Mouse (Mus musculus) forebrain, embryonic 11.5 days (tissue): ENCODE measurements at regions not wholly inside any gene's neighbourhood (a gene's known extent, or its start where the extent isn't known, plus 50 kb on each side); places are given as distances from the start of the nearest gene placed in this dataset.

Experiments used
- ATAC-seq: fragments of 200-750 bp; cut with Nextera tagmentation; replicated peaks from 2 replicates; pipeline ENCODE4 v1.8.0; 2017; ENCODE audit warnings: moderate TSS enrichment; ENCODE audit not compliant: low FRiP score
- DNase-seq: peaks from one replicate; pipeline ENCODE4 v3.0.0-alpha.2; 2017; ENCODE audit warnings: low spot score
- H3K27ac ChIP-seq: fragments of 300-500 bp; sonication (generic); 2 replicates; pipeline ENCODE4 v1.5.1; 2014; ENCODE audit warnings: low read depth, low read length
- H3K27me3 ChIP-seq: fragments of 300-500 bp; sonication (generic); 2 replicates; pipeline ENCODE4 v1.6.1; 2014; ENCODE audit warnings: mild to moderate bottlenecking, low read length, mixed read lengths; ENCODE audit not compliant: control insufficient read depth, insufficient read depth
- H3K36me3 ChIP-seq: fragments of 300-500 bp; sonication (generic); 2 replicates; pipeline ENCODE4 v1.6.1; 2014; ENCODE audit warnings: mild to moderate bottlenecking, low read length, moderate library complexity, mixed read lengths; ENCODE audit not compliant: control insufficient read depth, insufficient read depth
- H3K4me1 ChIP-seq: fragments of 300-500 bp; sonication (generic); replicated peaks from 2 replicates; pipeline ENCODE4 v1.6.1; 2014; ENCODE audit warnings: low read length, mixed read lengths; ENCODE audit not compliant: control insufficient read depth, insufficient read depth
- H3K4me2 ChIP-seq: fragments of 300-500 bp; sonication (generic); 2 replicates; pipeline ENCODE4 v1.6.1; 2014; ENCODE audit warnings: low read depth, mild to moderate bottlenecking, low read length, moderate library complexity, mixed read lengths; ENCODE audit not compliant: severe bottlenecking
- H3K4me3 ChIP-seq: fragments of 300-500 bp; sonication (generic); 2 replicates; pipeline ENCODE4 v1.5.1; 2014; ENCODE audit warnings: low read depth, low read length
- H3K9ac ChIP-seq: fragments of 300-500 bp; sonication (generic); 2 replicates; pipeline ENCODE4 v1.6.1; 2014; ENCODE audit warnings: low read length
- H3K9me3 ChIP-seq: fragments of 300-500 bp; sonication (generic); 2 replicates; pipeline ENCODE4 v1.6.1; 2016; ENCODE audit warnings: low read length, mixed read lengths; ENCODE audit not compliant: control insufficient read depth
- WGBS: fragments of 180-500 bp; shearing (Covaris S2); extraction: QIAGEN DNeasy Blood & Tissue Kit; methylation state at CpG from one replicate; pipeline ENCODE4 v1.1.7; 2014; 5-methylcytosine and 5-hydroxymethylcytosine counted together

- H3K4me1 ChIP-seq: peaks cover 6% of the 10 kb centered on the region; the same call in 1 of the 2 replicates
- H3K27ac ChIP-seq: no peak overlapping the region
- DNase-seq: no peak
- no peak for ATAC-seq
- H3K9me3 ChIP-seq: no peaks in the 10 kb centered on the region
- no peak overlapping the region for H3K4me3 ChIP-seq
- 80% methylated on average over 3 of the region's 3 CpGs for WGBS
- H3K4me2 ChIP-seq: no peak overlapping the region
- no peaks in the 10 kb centered on the region for H3K27me3 ChIP-seq
- H3K9ac ChIP-seq: no peak overlapping the region
- H3K36me3 ChIP-seq: no peaks in the 10 kb centered on the region
Measured at GRCm38 (mm10) chr11:6902991-6903390, 65.5 kb upstream of the Gm11983 start.

- Histone ChIP-seq H3K9me3 (no peaks in the 10 kb centered on the region), H3K9ac (no peak overlapping the region), H3K27me3 (no peaks in the 10 kb centered on the region), H3K36me3 (no peaks in the 10 kb centered on the region), H3K4me2 (no peak overlapping the region), H3K27ac (no peak overlapping the region), H3K4me3 (no peak overlapping the region), H3K4me1 (peaks cover 6% of the 10 kb centered on the region; the same call in 1 of the 2 replicates)
- no peak for DNase-seq
- ATAC-seq: no peak
- 88% methylated on average over 3 of the region's 3 CpGs for WGBS
Measured at GRCm38 (mm10) chr11:6902271-6902670, 64.8 kb upstream of the Gm11983 start.

GRCm38 (mm10) chr11:6900769-6901481, 63.5 kb upstream of the Gm11983 start:
- no peaks in the 10 kb centered on the region for H3K9me3 ChIP-seq
- H3K9ac ChIP-seq: no peak overlapping the region
- H3K36me3 ChIP-seq: no peaks in the 10 kb centered on the region
- H3K4me3 ChIP-seq: no peak overlapping the region
- WGBS: 25% methylated on average over 11 of the region's 11 CpGs
- peaks cover 6% of the 10 kb centered on the region; the same call in 1 of the 2 replicates for H3K4me1 ChIP-seq
- DNase-seq (no peak), ATAC-seq (peak; percentile 79)
- no peaks in the 10 kb centered on the region for H3K27me3 ChIP-seq
- H3K27ac ChIP-seq: peak overlapping the region; percentile 53; the same call in 1 of the 2 replicates
- no peak overlapping the region for H3K4me2 ChIP-seq

- ATAC-seq: peak; percentile 37; the same call in 1 of the 2 replicates
- WGBS: 32% methylated on average over 12 of the region's 12 CpGs
- H3K9me3 ChIP-seq: no peaks in the 10 kb centered on the region
- H3K4me3 ChIP-seq: no peak overlapping the region
- peak overlapping the region; percentile 53; the same call in 1 of the 2 replicates for H3K27ac ChIP-seq
- H3K4me1 ChIP-seq: peaks cover 6% of the 10 kb centered on the region; the same call in 1 of the 2 replicates
- no peak overlapping the region for H3K4me2 ChIP-seq
- no peaks in the 10 kb centered on the region for H3K36me3 ChIP-seq
- H3K27me3 ChIP-seq: no peaks in the 10 kb centered on the region
- no peak for DNase-seq
- H3K9ac ChIP-seq: no peak overlapping the region
Measured at GRCm38 (mm10) chr11:6900357-6900756, 62.9 kb upstream of the Gm11983 start.

- no peak overlapping the region for H3K4me3 ChIP-seq
- no peak overlapping the region for H3K27ac ChIP-seq
- no peaks in the 10 kb centered on the region for H3K27me3 ChIP-seq
- no peak overlapping the region for H3K9ac ChIP-seq
- WGBS: 84% methylated on average over 13 of the region's 13 CpGs
- H3K36me3 ChIP-seq: no peaks in the 10 kb centered on the region
- DNase-seq (no peak), ATAC-seq (no peak; the same call in 1 of the 2 replicates)
- H3K9me3 ChIP-seq: no peaks in the 10 kb centered on the region
- H3K4me2 ChIP-seq: no peak overlapping the region
- peaks cover 6% of the 10 kb centered on the region; the same call in 1 of the 2 replicates for H3K4me1 ChIP-seq
Measured at GRCm38 (mm10) chr11:6899271-6900005, 62.0 kb upstream of the Gm11983 start.

- WGBS: 92% methylated on average over 5 of the region's 5 CpGs
- no peak overlapping the region for H3K9ac ChIP-seq
- DNase-seq (no peak), ATAC-seq (no peak)
- H3K4me2 ChIP-seq: no peak overlapping the region
- H3K27me3 ChIP-seq: no peaks in the 10 kb centered on the region
- H3K27ac ChIP-seq: no peak overlapping the region
- peaks cover 6% of the 10 kb centered on the region; the same call in 1 of the 2 replicates for H3K4me1 ChIP-seq
- no peaks in the 10 kb centered on the region for H3K9me3 ChIP-seq
- H3K4me3 ChIP-seq: no peak overlapping the region
- no peaks in the 10 kb centered on the region for H3K36me3 ChIP-seq
Measured at GRCm38 (mm10) chr11:6898357-6899097, 61.1 kb upstream of the Gm11983 start.

GRCm38 (mm10) chr11:6895786-6896093, 58.3 kb upstream of the Gm11983 start:
- WGBS: 58% methylated on average over 8 of the region's 8 CpGs
- ATAC-seq: no peak
- H3K9ac ChIP-seq: no peak overlapping the region
- no peaks in the 10 kb centered on the region for H3K27me3 ChIP-seq
- peaks cover 4% of the 10 kb centered on the region; the same call in 1 of the 2 replicates for H3K4me1 ChIP-seq
- H3K4me3 ChIP-seq: no peak overlapping the region
- no peak overlapping the region for H3K4me2 ChIP-seq
- no peak for DNase-seq
- no peak overlapping the region for H3K27ac ChIP-seq
- no peaks in the 10 kb centered on the region for H3K9me3 ChIP-seq
- H3K36me3 ChIP-seq: no peaks in the 10 kb centered on the region

- Histone ChIP-seq H3K4me1 (no peaks in the 10 kb centered on the region), H3K36me3 (no peaks in the 10 kb centered on the region), H3K4me2 (no peak overlapping the region), H3K27me3 (no peaks in the 10 kb centered on the region), H3K9me3 (no peaks in the 10 kb centered on the region), H3K27ac (no peak overlapping the region), H3K4me3 (no peak overlapping the region), H3K9ac (no peak overlapping the region)
- 30% methylated on average over 7 of the region's 7 CpGs for WGBS
- DNase-seq: no peak
- no peak for ATAC-seq
Measured at GRCm38 (mm10) chr11:6894911-6895785, 57.7 kb upstream of the Gm11983 start.
